Mouse (Mus musculus) c-Kit-negative CD71-positive TER-119-positive erythroid progenitor cells, embryonic 14.5 days (primary cell): ENCODE data around the gene Aprt.

Experiments
- DNase-seq: peaks from one replicate; pipeline ENCODE4 v3.0.0-alpha.2; 2013; ENCODE audit warnings: low read depth, low spot score

Aprt gene

DNA sequence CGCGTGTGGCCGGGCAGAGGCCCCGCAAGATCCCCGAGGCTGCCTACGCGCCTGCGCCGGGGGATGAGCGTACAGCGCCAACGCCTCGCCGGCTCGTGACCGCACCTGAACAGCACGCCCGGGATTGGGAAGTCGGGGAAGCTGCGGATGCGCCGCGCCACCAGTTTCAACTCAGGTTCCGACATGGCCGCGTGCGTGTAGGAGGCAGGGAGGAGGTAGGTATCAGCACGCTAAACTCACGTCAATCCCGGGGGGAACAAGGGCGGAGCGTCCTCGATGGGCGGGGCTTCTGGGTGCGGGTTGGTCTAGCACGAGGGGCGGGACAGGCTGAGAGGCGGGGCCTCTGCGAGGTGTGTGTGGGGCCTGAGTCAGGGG lies at the start of gene Aprt:
Gene Aprt, minus strand, starts transcription at position 262 of the 375 bp plus-strand sequence.
- peak; percentile 84 for DNase-seq

DNA sequence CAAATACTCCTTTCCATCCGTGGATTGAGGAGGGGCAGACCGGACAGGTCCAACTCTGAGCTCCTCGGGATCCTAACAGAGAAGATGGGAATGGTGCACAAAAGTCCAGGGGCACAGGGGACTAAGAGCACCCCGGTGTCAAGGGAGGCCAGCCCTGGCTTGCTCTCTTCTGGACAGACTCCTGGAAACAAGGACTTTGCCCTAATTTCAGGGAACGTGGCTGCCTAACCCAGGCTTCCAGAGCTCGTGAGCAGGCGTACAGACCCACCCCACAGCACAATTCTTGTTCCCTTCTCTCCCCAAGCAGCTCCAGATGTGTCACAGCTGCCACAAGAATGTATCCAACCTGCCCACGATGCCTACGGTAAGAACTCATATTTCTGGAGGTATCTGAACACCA lies 49.1 kb upstream of the Aprt start:
- DNase-seq, result no peak

DNA sequence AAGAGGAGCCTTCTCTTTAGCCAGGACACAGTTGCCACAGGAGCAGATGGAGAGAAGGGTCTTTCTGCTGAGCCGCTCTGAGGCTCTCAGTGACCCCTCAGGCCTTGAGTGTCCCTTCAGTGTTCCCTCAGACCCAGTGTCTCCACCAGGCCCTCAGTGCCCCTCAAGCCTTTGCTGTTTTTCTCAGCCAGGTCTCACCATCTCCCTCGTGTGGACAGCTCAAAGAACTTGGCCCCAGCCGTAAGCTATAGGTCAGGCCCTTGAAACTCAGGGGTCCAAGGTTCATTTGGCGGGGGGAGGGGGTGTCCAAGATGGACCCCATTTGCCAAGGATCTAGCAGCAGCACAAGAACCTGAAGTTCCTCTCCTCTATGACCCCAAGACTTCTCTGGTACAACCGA lies 47.9 kb upstream of the Aprt start:
- no peak for DNase-seq

DNA sequence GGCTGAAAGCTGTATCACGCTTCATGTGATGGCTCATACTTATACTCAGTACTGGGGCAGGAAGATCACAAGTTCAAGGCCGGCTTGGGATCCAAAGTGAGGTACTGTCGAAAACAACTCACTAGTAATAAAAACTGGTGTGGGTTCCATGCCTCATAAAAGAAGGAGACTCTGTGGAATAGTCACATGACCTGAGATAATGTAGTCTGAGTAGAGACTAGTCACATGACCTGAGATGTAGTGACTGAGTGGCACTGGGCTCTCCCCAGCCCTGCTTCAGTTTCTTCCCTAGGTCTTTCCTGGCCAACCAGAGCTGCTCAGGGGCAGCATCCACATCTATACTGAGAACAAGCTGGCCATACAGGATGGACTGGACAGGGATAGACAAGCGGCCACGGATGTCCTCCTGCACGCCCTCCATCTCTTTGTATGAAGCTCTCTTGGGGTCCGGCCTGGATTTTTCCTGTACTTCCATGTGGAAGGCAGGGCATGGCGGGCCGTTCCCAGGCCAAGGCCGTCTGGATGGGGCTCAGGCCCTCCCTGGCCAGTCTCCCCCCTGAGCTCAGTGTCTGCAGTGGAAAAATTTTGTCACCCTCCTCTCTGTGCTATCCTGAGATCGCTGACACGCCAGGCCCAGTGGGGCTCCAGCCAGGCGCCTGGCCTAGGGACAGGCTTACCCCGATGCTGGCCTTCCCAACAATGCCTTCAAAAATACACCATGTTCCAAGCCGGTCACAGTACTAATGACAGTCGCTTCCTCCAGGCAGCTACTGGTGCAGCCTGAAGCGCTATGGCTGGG lies 47.3 kb upstream of the Aprt start:
- DNase-seq, result no peak

DNA sequence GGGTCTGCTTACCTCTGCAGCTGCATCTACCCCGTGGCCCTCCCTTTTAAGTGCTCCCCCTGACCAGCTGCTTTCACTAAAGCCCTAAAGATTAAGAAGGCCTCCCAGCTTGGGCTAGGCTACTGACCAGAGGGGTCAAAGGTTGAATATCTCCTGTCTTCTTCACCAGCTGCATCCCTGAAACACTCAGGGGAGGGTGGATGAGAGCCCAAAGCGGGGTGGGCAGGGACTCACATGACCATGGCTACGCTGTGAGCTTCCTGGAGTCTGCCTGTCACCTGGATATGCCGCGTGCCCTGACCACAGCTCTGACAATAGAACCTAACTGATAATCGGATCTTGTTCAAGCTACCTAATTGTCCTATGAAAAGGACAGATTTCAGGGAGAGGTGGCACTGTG lies 46.0 kb upstream of the Aprt start, which contains the start of gene Pabpn1l:
Gene Pabpn1l, minus strand, starts transcription at position 13 of the 400 bp plus-strand sequence.
- DNase-seq, result no peak

DNA sequence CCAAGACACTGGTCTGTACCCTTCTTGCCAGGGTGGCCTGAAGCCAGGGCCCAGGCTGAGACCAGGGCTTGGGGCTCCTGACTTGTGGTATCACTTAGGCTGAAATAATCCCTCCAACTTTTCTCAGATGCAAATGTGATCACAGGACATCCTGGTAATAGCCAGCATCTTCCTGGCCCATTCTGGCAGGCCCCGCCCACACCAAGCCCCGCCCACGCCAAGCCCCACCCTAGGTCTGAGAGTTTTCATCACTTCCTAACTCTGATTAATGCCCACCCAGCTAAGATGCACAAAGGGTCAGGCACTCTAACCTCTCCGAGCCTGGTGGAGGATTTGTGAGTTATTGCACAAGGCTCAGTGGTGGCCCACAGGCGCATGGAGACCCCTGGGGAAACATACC lies 43.7 kb upstream of the Aprt start:
- DNase-seq, result no peak

DNA sequence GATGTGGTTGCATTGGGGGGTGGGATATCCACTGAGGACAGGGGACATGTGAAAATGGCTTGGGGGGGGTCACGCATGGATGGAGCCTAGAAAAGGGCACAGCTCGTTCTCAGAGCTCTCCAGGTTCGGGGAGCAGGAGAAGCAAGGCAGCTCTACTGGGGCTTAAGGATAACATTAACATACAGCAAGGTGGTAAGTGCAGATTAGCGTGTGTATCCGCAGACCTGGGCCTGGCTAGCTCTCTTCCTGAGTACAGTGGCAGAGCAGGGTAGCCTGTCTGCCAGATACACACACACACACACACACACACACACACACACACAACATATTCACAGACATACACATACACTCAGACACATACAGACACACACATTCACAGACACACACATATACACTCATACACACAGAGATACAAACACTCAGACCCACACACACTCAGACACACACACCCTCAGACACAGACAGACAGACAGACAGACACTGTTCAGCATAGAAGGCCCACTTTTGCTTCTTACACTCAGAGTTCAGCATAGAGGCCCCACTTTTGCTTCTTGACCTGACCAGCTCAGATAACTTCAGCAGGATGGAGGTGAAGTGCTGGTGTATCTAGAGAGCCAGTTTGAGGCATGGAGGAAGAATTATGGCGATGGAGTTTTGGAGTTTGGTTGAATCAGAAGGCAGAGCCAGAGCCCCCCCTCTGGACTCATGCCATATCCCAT lies 42.1 kb upstream of the Aprt start:
- peak; percentile 63 for DNase-seq

DNA sequence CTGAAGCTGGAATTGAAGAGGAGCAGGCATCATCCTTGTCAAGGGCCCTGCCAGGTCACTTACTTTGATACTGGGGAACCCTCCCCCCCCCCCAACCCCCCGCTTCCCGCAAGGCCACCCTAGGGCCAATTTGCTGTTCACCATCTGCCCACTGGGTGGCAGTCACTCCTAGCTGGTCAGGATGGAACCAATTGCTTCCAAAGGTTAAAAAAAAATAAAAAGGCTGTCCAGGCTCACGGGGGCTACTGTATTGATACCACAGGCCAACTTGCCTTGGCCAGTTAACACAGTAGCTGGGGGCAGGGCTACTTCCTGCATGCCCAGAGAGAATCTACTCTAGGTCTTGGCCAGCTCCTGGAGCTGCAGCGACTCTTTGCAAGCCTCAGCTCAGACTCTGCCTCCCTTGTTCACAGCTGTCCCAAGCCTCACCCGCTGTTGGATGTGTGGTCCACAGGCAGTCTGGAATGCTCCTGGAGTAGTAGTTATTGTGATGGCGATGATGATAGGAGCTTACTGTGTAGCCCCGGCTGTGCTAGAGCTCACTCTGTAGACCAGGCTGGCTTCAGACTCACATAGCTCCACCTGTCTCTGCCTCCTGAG lies 41.3 kb upstream of the Aprt start:
- DNase-seq, result peak; percentile 58

DNA sequence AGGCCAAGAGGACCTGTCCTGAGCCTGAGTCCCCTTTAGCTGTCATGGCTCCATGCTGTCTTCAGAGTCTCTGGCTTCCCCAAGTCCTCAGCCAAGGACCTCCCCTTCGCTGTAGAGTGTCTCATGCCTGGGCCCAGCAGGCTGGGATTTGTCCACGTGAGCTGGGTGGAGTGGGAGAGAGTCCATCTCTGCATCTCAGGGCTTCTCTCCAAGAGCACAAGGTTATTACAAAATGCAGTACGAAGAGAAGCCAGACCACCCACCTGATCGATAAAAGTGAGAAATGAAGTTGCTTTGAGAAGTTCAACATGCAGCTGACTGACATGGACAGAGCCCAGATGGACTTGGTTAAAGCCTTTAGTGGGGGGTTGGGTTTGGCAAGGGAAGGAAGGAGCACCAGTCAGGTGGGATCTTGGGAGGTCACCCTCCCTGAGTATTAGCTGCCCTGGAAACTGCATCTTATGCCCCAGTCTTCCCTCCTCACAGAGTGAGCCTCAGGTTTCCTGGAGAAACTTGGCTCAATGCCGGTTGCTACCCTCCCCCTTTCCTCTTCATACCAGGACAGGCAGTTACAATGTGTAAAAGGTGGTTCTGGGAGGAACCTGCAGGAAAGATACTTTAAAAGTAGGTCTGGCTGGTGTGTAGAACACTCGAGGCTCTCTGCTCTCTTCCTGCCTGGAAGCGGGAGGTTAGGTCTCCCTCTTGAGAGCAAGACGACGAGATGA lies 39.6 kb upstream of the Aprt start:
- DNase-seq, result no peak

DNA sequence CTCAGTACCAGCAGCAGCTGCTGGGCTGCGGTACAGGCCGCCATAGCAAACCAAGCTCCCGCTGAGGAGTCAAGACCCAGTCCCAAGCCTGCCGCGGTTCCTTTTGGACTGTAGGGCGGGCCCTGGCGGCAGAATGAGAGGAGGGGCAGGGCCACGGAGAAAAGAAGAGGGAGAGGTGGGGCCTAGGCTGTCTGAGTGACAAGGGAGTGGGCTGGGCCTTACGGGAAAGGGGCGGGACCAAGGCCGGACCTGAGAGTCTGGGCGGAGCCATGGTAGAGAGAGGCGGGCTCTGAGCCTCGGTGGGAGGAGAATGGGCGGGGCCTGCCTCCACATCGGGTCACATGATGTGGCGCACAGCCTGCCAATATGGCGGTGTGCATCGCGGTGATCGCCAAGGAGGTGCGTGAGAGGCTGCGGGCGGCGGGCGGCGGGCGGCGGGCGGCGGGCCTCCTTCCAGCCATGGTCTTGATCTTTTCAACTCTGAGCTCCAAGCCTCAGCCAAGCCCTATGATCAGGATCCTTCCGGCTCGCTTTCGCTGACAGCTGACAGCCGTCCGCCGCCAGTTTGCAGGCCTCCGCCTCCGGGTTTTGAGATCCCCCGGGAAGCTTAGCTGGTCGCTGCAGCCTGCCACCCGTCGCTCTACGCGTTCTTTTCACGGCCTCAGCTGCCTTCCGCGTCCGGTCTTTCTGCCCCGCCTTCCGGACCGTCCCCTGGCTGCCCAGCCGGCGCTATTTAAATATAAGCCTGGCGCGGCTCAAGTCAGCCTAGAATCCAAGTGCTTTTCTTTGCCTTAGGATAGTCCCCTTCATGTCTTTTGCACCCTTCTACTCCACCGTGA lies 34.8 kb upstream of the Aprt start, which contains the start of the genes Galns and Trappc2l:
Gene Galns, minus strand, starts transcription at position 169 of the 839 bp plus-strand sequence.
Gene Trappc2l, plus strand, starts transcription at position 346 of the 839 bp plus-strand sequence.
- DNase-seq, result peak; percentile 98

DNA sequence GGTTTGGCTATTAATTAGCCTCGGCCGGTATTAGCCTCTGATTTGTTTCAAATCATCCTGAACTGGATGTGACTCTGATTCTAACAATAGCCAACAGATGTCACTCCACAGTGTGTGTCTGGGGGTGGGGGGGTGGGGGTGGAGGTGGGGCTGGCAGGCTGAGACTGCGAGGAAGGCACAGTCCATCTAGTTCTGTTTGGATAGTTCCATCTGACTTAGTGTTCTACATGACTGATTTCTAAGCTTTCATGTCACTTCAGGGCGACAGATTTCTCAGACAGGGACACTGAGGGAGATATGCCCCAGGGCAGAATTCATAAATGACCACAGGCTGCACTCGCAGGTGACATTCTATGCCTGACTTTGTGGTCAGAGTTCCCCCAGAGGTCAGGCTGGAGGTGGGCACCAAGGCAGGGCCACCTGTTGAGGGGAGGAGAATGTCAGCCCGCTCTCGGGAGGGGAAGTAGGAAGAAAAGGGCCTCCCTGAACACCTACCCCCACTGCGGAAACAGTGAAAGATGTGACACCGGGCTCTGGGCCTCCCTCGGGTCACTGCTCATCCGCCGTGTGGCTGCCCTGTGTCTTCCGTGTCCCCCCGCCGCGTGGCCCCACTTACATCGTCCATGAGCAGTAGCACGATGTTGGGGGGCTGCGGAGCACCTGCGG lies 34.0 kb upstream of the Aprt start:
- DNase-seq, result no peak

DNA sequence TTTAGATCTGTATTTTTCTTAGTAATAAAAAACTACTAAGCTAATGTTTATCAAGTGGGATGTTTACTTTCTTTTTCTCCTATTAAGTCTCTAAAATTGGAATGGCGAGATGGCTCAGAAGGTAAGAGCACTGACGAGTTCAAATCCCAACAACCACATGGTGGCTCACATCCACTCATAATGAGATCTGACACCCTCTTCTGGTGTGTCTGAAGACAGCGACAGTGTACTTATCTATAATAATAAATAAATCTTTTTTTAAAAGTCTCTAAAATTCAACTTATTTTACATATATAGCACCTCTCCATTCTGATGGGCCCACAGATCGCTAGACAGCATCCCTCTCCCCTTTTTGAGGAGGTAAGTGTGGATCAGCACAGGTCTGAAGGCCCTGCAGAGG lies 33.5 kb upstream of the Aprt start:
- DNase-seq, result no peak

DNA sequence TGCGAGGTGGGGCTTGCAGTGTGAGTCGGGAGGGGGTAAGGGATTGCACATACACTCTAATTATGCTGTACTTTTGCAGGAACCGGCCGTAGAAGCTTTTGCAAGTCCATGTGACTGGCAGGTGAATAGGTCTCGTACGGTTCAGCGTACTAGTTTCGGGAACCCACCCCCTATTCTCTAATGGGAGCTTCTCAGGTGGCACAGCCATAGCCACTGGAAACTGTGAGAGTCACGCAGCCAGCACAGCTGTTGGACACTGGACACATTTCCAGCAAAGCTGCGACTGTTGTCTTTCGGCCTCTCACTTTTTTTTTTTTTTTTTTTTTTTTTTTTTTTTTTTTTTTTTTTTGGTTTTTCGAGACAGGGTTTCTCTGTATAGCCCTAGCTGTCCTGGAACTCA lies 30.1 kb upstream of the Aprt start:
- no peak for DNase-seq

DNA sequence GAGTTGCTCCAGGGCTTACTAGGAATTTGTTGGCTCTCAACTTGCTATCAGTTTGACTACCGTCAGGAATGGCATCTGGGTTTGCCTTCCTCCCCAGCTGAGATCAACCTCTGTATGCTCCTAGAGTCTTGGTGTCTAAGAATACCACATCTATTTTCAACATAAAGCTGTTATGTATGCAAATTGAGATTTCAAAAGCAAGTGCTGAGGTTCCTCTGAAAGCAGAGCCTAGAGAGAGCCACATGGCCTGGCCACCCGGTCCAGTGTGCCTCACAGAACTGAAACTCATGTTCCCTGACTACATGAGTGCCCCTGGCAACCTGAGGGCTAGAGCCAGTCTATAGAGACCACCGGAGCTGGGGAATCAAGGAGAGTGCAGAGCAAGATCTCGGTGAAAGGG lies 28.7 kb upstream of the Aprt start:
- DNase-seq, result no peak

DNA sequence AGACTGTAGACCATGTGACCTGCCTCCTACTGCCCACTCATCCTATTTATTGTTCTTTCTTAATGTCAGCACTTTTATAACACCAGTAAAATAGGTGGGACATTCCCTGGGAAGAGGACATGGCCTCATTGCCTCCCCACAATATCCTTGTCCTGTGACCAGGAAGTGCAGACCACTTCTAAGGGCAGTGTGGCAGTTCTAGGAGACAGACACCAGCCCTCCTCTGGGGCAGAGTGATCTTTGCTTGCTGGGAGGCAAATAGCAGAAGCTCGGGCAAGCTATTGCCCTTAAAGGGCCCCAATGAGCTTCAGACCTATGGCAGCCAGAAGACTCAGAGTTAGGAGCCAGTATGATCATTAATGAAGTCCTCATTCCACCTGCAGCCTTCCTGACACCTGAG lies 27.9 kb upstream of the Aprt start:
- DNase-seq, result no peak

DNA sequence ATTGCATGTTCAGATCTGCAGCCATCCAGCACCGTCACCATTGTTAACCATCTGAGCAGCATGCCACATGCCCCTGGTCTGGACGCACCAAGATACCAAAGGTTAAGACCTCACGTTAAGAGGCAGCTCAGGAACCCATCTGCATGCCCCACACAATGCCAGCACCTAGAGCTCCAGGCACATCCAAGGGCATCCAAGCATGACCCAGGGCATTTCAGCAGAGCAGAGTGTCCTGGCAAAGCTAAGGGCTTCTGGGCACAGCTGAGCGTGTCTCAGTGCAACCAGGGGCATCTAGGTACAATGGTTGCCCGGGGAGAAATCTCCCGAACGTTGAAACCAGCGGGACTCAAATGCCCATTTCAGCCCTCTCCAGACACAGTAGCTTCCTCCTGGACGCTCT lies 24.0 kb upstream of the Aprt start:
- no peak for DNase-seq

DNA sequence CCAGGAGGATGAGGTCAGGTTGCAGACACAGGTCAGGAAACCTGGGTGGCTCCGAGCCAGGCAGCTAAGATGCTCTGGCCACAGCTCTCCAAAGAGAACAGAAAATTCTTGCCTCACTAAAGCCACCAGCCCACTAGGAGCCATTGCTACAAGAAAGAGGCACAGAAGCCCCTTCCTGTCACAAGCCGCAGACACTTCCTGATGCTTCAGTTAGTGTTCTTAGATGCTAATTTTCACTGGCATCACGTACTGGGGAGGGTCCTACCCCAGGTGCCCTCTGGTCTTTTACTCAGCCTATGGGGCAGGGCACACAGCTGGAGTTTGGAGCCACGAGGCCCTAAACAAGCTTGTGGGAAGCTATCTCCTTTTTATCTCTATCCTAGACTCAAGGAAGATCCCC lies 19.3 kb upstream of the Aprt start:
- no peak for DNase-seq

DNA sequence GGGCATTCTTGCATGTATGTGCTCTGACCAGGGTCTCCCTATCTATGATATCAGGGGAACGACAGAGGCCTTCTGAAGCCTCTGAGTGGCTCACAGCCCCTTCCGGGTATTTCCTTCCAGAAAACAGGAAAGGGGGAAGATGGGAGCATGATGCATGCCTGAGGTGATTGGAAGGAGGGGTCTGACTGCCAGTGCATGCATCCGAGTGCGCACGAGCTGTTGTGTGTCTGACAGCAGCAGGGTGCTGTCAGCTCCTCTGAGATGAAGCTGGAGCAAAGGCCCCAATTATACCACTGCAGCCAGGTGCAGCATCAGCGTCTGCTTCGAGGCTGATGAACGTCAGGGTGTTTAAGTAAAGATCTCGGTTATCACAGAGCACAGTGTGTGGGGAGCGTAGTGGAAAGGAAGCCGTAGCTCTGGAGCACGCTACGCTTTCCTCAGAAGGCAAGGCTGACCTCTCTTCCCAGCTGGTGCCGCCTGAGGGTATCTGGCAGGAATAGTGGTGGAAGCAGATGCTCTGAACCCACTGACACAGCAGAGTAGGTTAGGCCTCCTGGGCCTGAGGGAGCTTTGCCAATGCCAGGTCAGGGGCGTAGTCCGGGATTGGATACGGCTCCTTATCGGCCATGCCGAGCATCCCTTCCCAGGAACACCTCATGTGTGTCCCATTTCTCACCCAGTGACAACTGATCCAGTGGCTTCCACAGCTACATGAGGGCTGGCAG lies 17.2 kb upstream of the Aprt start:
- no peak for DNase-seq

DNA sequence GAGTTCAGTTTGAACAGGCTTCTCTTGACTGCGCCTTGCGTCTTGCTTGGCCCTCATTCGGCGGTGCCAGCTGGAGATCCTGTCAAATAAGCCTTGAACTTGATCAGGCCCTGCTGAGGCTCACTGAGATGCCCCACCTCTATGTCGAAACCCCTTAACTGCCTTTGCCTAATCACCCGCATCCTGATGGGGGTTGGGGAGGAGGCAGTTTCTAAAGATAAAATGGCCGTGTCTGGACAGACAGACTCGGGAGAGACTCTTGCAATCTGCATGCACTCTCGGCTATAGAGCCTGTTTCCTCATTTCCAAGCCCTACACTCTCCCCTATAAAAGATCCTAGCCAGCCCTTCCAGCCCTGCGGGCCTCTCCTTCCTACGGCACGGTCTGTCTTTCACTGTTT lies 16.5 kb upstream of the Aprt start:
- no peak for DNase-seq

DNA sequence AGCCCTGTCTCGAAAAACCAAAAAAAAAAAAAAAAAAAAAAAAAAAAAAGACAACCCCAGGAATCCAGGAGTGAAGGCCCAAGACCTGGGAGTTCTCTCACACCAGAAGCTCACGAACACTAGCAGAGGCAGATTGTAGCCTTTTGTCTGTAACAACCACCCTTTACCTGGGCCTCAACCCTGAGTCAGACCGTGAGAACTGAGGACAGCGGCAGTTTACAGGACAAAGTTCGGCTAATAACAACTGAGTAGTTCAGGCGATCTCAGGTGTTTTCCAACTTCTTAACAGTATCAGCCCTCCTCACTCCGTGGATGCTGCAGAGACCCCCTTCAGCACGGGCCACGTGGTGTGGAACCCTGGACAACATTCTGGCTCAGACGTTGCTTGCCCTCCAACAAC lies 10.0 kb upstream of the Aprt start:
- DNase-seq, result no peak
